Mouse (Mus musculus) liver, embryonic 14.5 days (tissue): ENCODE measurements around the gene Gas7. TPM values are rescaled to one million over a fixed set of nuclear protein-coding genes. Genes with fewer than 3 reads are reported as not detected.

Source experiments
- ATAC-seq: fragments of 200-750 bp; cut with Nextera tagmentation; 2 replicates; pipeline ENCODE4 v1.8.0; 2017; ENCODE audit warnings: moderate number of reproducible peaks, mild to moderate bottlenecking, moderate library complexity; ENCODE audit not compliant: insufficient read depth
- DNase-seq, 3 experiments: peaks; one replicate each; pipeline ENCODE4 v3.0.0-alpha.2; 2012 to 2013; ENCODE audit warnings: low read depth in 3 of 3, low spot score in 3 of 3
- H3K27ac ChIP-seq: fragments of 300-500 bp; sonication (generic); 2 replicates; pipeline ENCODE4 v1.5.1; 2014; ENCODE audit warnings: moderate library complexity, mild to moderate bottlenecking, control low read depth, inconsistent platforms
- H3K27me3 ChIP-seq: fragments of 300-500 bp; sonication (generic); 2 replicates; pipeline ENCODE4 v1.6.1; 2014; ENCODE audit warnings: mild to moderate bottlenecking, low read length, moderate library complexity; ENCODE audit not compliant: control insufficient read depth, insufficient read depth
- H3K36me3 ChIP-seq: fragments of 300-500 bp; sonication (generic); replicated peaks from 2 replicates; pipeline ENCODE4 v1.6.1; 2014; ENCODE audit warnings: low read depth; ENCODE audit not compliant: control insufficient read depth, insufficient read depth
- H3K4me1 ChIP-seq, 2 experiments: fragments of 200-500 bp in 1 of 2; fragments of 300-500 bp in 1 of 2; sonication (generic) in 1 of 2; replicated peaks; 2 replicates each; pipeline ENCODE4 v1.6.1; 2012 to 2014; ENCODE audit warnings: antibody characterized with exemption in 1 of 2, inconsistent platforms in 1 of 2, low read length in 1 of 2; ENCODE audit not compliant: control insufficient read depth in 2 of 2, insufficient read depth in 2 of 2
- H3K4me2 ChIP-seq: fragments of 300-500 bp; sonication (generic); 2 replicates; pipeline ENCODE4 v1.6.1; 2014; ENCODE audit warnings: low read depth, mild to moderate bottlenecking, control low read depth, moderate library complexity
- H3K4me3 ChIP-seq, 2 experiments: fragments of 200-500 bp in 1 of 2; fragments of 300-500 bp in 1 of 2; sonication (generic) in 1 of 2; 2 replicates each; pipeline ENCODE4 v1.5.1; 2012 to 2014; ENCODE audit warnings: low read depth in 2 of 2, low read length in 2 of 2, mild to moderate bottlenecking in 2 of 2, control low read depth in 1 of 2, inconsistent platforms in 1 of 2, moderate library complexity in 1 of 2; ENCODE audit not compliant: insufficient read depth in 1 of 2
- H3K9ac ChIP-seq: fragments of 300-500 bp; sonication (generic); replicated peaks from 2 replicates; pipeline ENCODE4 v1.6.1; 2014; ENCODE audit warnings: mild to moderate bottlenecking, control low read depth, moderate library complexity
- H3K9me3 ChIP-seq: fragments of 300-500 bp; sonication (generic); 2 replicates; pipeline ENCODE4 v1.6.1; 2016; ENCODE audit warnings: low read length, mixed read lengths; ENCODE audit not compliant: control insufficient read depth
- CTCF ChIP-seq: IDR thresholded peaks from 2 replicates; pipeline ENCODE4 v1.5.1; 2016; ENCODE audit warnings: antibody characterized with exemption, low read depth, control low read depth
- EP300 ChIP-seq: IDR thresholded peaks from 2 replicates; pipeline ENCODE4 v1.6.1; 2016; ENCODE audit warnings: antibody characterized with exemption, low read depth
- WGBS: fragments of 180-500 bp; shearing (Covaris S2); extraction: QIAGEN DNeasy Blood & Tissue Kit; methylation state at CpG from one replicate; pipeline ENCODE4 v1.1.7; 2014; ENCODE audit not compliant: insufficient replicate concordance; 5-methylcytosine and 5-hydroxymethylcytosine counted together
- polyA plus RNA-seq, 2 experiments: library from polyadenylated mRNA; depleted of rRNA in 1 of 2; stranded (reverse) in 1 of 2; unstranded in 1 of 2; fragments of >200 nt; fragmentation: Nextera tagmentation in 1 of 2; extraction: Ambion mirVana in 1 of 2; gene quantifications; 2 replicates each; pipeline versions ENCODE4 v1.2.1 to v1.2.3; 2012 to 2014

Gas7 gene
- polyA plus RNA-seq, 2 experiments: 0.49 to 1.1 TPM

DNA sequence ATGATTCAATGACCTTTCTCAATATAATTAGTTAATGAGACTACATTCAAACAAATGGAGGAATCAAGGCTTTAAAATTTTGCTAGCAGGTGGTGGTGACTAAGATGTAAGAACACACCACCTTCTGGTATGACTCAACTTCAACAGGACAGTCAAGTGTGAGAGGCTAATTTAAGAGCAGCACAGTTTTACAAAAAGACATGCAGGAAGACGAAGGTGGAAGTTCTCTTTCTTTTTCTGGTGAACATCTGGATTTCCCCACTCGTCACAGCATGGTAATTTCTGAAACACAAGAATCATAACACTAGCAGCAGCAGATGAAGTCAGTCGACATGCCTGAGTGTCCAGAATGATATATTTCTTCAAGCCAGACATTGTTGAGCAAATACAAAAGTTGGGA, 279.4 kb downstream of the Gas7 start:
- 46% methylated on average over 3 of the region's 3 CpGs for WGBS
- Histone ChIP-seq H3K4me2 (no peak overlapping the region), H3K9me3 (no peaks in the 10 kb centered on the region), H3K27me3 (no peaks in the 10 kb centered on the region), H3K9ac (no peak overlapping the region), H3K4me3 (no peak overlapping the region), H3K4me1 (no peaks in the 10 kb centered on the region), H3K36me3 (no peaks in the 10 kb centered on the region), H3K27ac (no peak overlapping the region)
- TF ChIP-seq CTCF (no peak), EP300 (no peak)
- no peak for ATAC-seq
- no peak for DNase-seq

DNA sequence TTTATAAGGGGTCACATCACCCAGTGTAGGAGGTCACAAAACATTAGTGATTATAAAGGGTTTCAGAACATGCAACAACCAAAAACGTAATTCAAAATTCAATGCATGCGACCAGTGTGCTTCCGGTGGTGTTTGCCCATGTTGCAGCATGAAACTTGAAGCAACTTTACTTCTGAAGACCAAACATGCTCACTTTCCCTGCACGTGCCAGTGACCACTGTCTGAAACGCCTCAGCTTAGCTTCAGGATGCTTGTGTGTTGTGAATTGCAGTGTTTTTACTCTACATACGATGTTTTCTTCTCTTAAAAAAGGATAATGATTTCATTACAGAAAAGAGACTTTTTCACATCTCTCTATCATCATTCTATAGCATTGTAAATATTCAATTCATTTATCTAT, 283.1 kb downstream of the Gas7 start:
- no peaks in the 10 kb centered on the region for H3K27me3 ChIP-seq
- no peak overlapping the region for H3K9ac ChIP-seq
- H3K4me3 ChIP-seq: no peak overlapping the region
- TF ChIP-seq EP300 (no peak), CTCF (no peak)
- no peaks in the 10 kb centered on the region for H3K36me3 ChIP-seq
- ATAC-seq (no peak), DNase-seq (no peak)
- H3K4me1 ChIP-seq: no peaks in the 10 kb centered on the region
- H3K27ac ChIP-seq: no peak overlapping the region
- H3K4me2 ChIP-seq: no peak overlapping the region
- 55% methylated on average over 6 of the region's 6 CpGs for WGBS
- no peaks in the 10 kb centered on the region for H3K9me3 ChIP-seq

Other genes with a start within 250 kb of the Gas7 start
- not detected in 2 replicates for gene Myh4, start 217.4 kb upstream of the Gas7 start, polyA plus RNA-seq (2012; rRNA removed)
- gene Myh4, start 217.4 kb upstream of the Gas7 start, polyA plus RNA-seq (2014; fragmentation: Nextera tagmentation; extraction: Ambion mirVana): not detected in 2 replicates
- 0.02 TPM in 1 of 2 replicates, not detected in the other for gene Myh8, start 178.3 kb upstream of the Gas7 start, polyA plus RNA-seq (2012; rRNA removed)
- 0.03 TPM in 1 of 2 replicates, not detected in the other for gene Myh8, start 178.3 kb upstream of the Gas7 start, polyA plus RNA-seq (2014; fragmentation: Nextera tagmentation; extraction: Ambion mirVana)
- not detected in 2 replicates for gene Myh13, start 133.8 kb upstream of the Gas7 start, polyA plus RNA-seq (2012; rRNA removed)
- gene Myh13, start 133.8 kb upstream of the Gas7 start, polyA plus RNA-seq (2014; fragmentation: Nextera tagmentation; extraction: Ambion mirVana): not detected in 2 replicates
- gene Rcvrn, start 239.9 kb downstream of the Gas7 start, polyA plus RNA-seq (2012; rRNA removed): not detected in 2 replicates
- not detected in 2 replicates for gene Rcvrn, start 239.9 kb downstream of the Gas7 start, polyA plus RNA-seq (2014; fragmentation: Nextera tagmentation; extraction: Ambion mirVana)